Mouse (Mus musculus): ENCODE results near the gene Knstrn. TPM values are rescaled to one million over a fixed set of nuclear protein-coding genes. Genes with fewer than 3 reads are reported as not detected.

Gene Knstrn
- polyA plus RNA-seq, 1 experiment from 2014 or later: 100 TPM

GRCm38 (mm10) chr2:118871032-118871431, 57.2 kb downstream of the Knstrn start:
- Histone ChIP-seq H3K9ac (no peak overlapping the region), H3K27ac (replicated peaks) (no peak overlapping the region), H3K27me3 (replicated peaks) (no peaks in the 10 kb centered on the region), H3K36me3 (peaks cover 56% of the 10 kb centered on the region), H3K4me3 (no peak overlapping the region), H3K4me1 (peaks cover 14% of the 10 kb centered on the region), H3K9me3 (no peaks in the 10 kb centered on the region), H3K4me2 (no peak overlapping the region)
- no peak for ATAC-seq (ENCODE audit: extremely low read depth, insufficient number of reproducible peaks, low FRiP score, low TSS enrichment)
- WGBS: 65% methylated on average over 1 of the region's 1 CpGs

- peaks cover 70% of the 10 kb centered on the region for H3K36me3 ChIP-seq
- peaks cover 14% of the 10 kb centered on the region for H3K4me1 ChIP-seq
- H3K4me3 ChIP-seq: no peak overlapping the region
- H3K9ac ChIP-seq: no peak overlapping the region
- no peak for ATAC-seq (ENCODE audit: extremely low read depth, insufficient number of reproducible peaks, low FRiP score, low TSS enrichment)
- H3K27me3 ChIP-seq (replicated peaks): no peaks in the 10 kb centered on the region
- 84% methylated on average over 5 of the region's 5 CpGs for WGBS
- no peak overlapping the region for H3K4me2 ChIP-seq
- no peak overlapping the region for H3K27ac ChIP-seq (replicated peaks)
- H3K9me3 ChIP-seq: no peaks in the 10 kb centered on the region
These were observed 59.2 kb downstream of the Knstrn start for GRCm38 (mm10) chr2:118873018-118873417.

GRCm38 (mm10) chr2:118873890-118874430, 60.2 kb downstream of the Knstrn start:
- Histone ChIP-seq H3K4me1 (peaks cover 14% of the 10 kb centered on the region), H3K4me3 (no peak overlapping the region), H3K27me3 (replicated peaks) (no peaks in the 10 kb centered on the region), H3K9me3 (no peaks in the 10 kb centered on the region), H3K36me3 (peaks cover 77% of the 10 kb centered on the region), H3K27ac (replicated peaks) (no peak overlapping the region), H3K4me2 (no peak overlapping the region), H3K9ac (no peak overlapping the region)
- WGBS: 80% methylated on average over 6 of the region's 6 CpGs
- ATAC-seq (ENCODE audit: extremely low read depth, insufficient number of reproducible peaks, low FRiP score, low TSS enrichment): no peak

- no peak overlapping the region for H3K4me2 ChIP-seq
- no peak overlapping the region for H3K4me3 ChIP-seq
- H3K9ac ChIP-seq: no peak overlapping the region
- H3K4me1 ChIP-seq: peaks cover 14% of the 10 kb centered on the region
- H3K9me3 ChIP-seq: no peaks in the 10 kb centered on the region
- no peaks in the 10 kb centered on the region for H3K27me3 ChIP-seq (replicated peaks)
- ATAC-seq (ENCODE audit: extremely low read depth, insufficient number of reproducible peaks, low FRiP score, low TSS enrichment): no peak
- no peak overlapping the region for H3K27ac ChIP-seq (replicated peaks)
- 87% methylated on average over 8 of the region's 8 CpGs for WGBS
- H3K36me3 ChIP-seq: peaks cover 66% of the 10 kb centered on the region
These were observed 61.5 kb downstream of the Knstrn start for GRCm38 (mm10) chr2:118875316-118875715.

DNA sequence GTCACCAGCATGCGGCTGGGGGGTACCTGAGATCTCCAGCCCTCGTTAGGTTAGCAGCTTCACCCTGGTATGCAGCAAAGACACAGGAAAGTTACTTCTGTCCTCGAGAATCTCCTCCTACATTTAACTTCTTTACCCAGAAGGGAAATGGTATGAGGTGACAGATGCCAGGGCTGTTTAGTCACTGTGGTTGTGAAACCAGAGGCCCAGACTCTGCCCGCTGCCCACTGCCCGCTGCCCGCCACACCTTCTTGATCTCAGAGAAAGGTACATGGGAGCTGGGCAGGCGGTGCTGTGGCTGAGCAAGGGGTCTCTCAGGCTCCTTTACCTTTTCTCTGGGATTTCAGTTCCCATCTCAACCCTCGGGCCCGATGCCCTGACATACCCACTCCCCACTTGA, 62.6 kb downstream of the Knstrn start:
- Histone ChIP-seq H3K36me3 (peaks cover 66% of the 10 kb centered on the region), H3K27me3 (replicated peaks) (no peaks in the 10 kb centered on the region), H3K9ac (no peak overlapping the region), H3K4me1 (peaks cover 16% of the 10 kb centered on the region), H3K4me2 (no peak overlapping the region), H3K4me3 (no peak overlapping the region), H3K27ac (replicated peaks) (no peak overlapping the region), H3K9me3 (no peaks in the 10 kb centered on the region)
- no peak for ATAC-seq (ENCODE audit: extremely low read depth, insufficient number of reproducible peaks, low FRiP score, low TSS enrichment)
- 88% methylated on average over 9 of the region's 9 CpGs for WGBS

- no peaks in the 10 kb centered on the region for H3K9me3 ChIP-seq
- peaks cover 23% of the 10 kb centered on the region for H3K27me3 ChIP-seq (replicated peaks)
- H3K27ac ChIP-seq (replicated peaks): no peak overlapping the region
- H3K4me3 ChIP-seq: no peak overlapping the region
- H3K4me1 ChIP-seq: peaks cover 22% of the 10 kb centered on the region
- peaks cover 37% of the 10 kb centered on the region for H3K36me3 ChIP-seq
- 67% methylated on average over 4 of the region's 4 CpGs for WGBS
- H3K9ac ChIP-seq: no peak overlapping the region
- H3K4me2 ChIP-seq: no peak overlapping the region
- no peak for ATAC-seq (ENCODE audit: extremely low read depth, insufficient number of reproducible peaks, low FRiP score, low TSS enrichment)
These were observed 67.2 kb downstream of the Knstrn start for GRCm38 (mm10) chr2:118881019-118881418.

- Histone ChIP-seq H3K27ac (replicated peaks) (no peak overlapping the region), H3K4me1 (peaks cover 22% of the 10 kb centered on the region), H3K36me3 (peaks cover 28% of the 10 kb centered on the region), H3K9ac (no peak overlapping the region), H3K9me3 (no peaks in the 10 kb centered on the region), H3K4me3 (no peak overlapping the region), H3K27me3 (replicated peaks) (peaks cover 33% of the 10 kb centered on the region), H3K4me2 (no peak overlapping the region)
- ATAC-seq (ENCODE audit: extremely low read depth, insufficient number of reproducible peaks, low FRiP score, low TSS enrichment): no peak
- WGBS: 64% methylated on average over 5 of the region's 5 CpGs
These were observed 68.2 kb downstream of the Knstrn start for GRCm38 (mm10) chr2:118881956-118882355.

DNA sequence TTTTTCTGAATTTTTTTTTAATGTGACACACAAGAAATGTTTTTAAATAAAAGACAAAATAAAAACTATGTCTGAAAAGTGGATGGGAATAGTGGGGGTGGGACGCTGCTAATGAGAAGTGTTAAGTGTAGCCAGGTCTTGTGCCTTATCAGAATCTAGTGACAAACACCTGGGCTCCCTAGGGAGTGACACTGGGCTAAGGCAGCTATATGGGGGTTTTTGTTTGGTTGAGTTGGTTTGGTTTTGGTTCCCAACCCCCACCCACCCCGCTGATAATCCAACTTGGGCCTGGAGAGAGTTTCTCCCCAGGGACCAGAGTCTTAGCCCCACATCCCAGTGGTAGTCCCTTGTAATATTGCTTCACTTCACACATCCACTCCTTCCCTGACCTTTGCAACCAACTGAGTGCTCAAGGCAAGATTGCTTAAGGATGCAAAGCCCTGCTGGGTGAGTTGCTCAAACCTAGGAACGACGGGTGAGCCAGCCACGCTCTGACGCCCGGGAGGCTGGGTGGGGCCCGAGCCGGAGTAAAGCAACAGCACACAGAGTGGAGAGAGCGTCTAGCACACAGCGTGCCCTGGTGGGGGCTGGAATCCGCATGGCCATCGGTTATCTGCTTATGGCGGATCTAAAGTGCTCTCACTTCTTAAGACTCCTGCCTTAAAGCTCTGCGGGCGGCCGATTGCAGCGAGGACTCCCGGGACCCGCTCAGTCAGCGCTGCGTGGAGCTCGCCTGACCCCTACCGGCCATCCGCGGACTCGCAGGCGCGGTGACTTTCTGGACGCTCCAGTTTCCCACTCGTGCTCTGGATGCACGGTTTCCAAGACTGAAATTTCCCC, 69.3 kb downstream of the Knstrn start:
- peak; percentile 64 for ATAC-seq (ENCODE audit: extremely low read depth, insufficient number of reproducible peaks, low FRiP score, low TSS enrichment)
- H3K9me3 ChIP-seq: no peaks in the 10 kb centered on the region
- WGBS: 3% methylated on average over 32 of the region's 32 CpGs
- H3K9ac ChIP-seq: peak overlapping the region; percentile 76
- H3K36me3 ChIP-seq: peaks cover 18% of the 10 kb centered on the region
- peak overlapping the region; percentile 73 for H3K4me2 ChIP-seq
- H3K27me3 ChIP-seq (replicated peaks): peaks cover 40% of the 10 kb centered on the region
- peaks cover 32% of the 10 kb centered on the region for H3K4me1 ChIP-seq
- H3K27ac ChIP-seq (replicated peaks): no peak overlapping the region
- H3K4me3 ChIP-seq: peak overlapping the region; percentile 47

DNA sequence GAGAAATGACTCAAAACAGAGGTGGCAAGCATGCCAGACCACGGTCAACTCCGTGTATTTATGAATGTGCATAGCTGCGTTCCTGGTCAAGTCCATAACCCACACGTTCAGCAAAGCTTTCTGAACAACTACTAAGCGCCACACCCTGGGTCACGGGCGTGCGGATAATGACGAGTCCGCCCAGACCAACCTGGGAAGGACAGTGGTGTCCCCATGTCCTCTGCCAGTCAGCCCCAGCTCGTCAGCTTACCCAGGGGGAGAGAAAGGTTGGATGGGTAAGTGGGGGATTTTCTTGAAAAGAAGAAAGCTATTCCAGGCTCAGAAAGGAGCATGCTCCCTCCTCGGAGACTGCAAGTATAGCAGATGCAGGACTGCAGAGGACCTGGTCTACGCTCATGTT, 73.6 kb downstream of the Knstrn start:
- peak; percentile 40; the same call in 1 of the 2 replicates for ATAC-seq (ENCODE audit: extremely low read depth, insufficient number of reproducible peaks, low FRiP score, low TSS enrichment)
- Histone ChIP-seq H3K4me3 (peak overlapping the region; percentile 21), H3K4me1 (peaks cover 24% of the 10 kb centered on the region), H3K9ac (peak overlapping the region; percentile 57), H3K36me3 (no peaks in the 10 kb centered on the region), H3K27me3 (replicated peaks) (peaks cover 73% of the 10 kb centered on the region), H3K4me2 (peak overlapping the region; percentile 60), H3K27ac (replicated peaks) (peak overlapping the region; percentile 26), H3K9me3 (no peaks in the 10 kb centered on the region)
- 53% methylated on average over 13 of the region's 13 CpGs for WGBS

GRCm38 (mm10) chr2:118887845-118888548, 74.2 kb downstream of the Knstrn start:
- Histone ChIP-seq H3K4me3 (peak overlapping the region; percentile 21), H3K9ac (peak overlapping the region; percentile 57), H3K27me3 (replicated peaks) (peaks cover 78% of the 10 kb centered on the region), H3K4me2 (peak overlapping the region; percentile 60), H3K27ac (replicated peaks) (peak overlapping the region; percentile 26), H3K9me3 (no peaks in the 10 kb centered on the region), H3K36me3 (no peaks in the 10 kb centered on the region), H3K4me1 (peaks cover 18% of the 10 kb centered on the region)
- ATAC-seq (ENCODE audit: extremely low read depth, insufficient number of reproducible peaks, low FRiP score, low TSS enrichment): peak; percentile 80
- 13% methylated on average over 14 of the region's 14 CpGs for WGBS

GRCm38 (mm10) chr2:118891173-118891572, 77.4 kb downstream of the Knstrn start:
- 85% methylated on average over 4 of the region's 4 CpGs for WGBS
- ATAC-seq (ENCODE audit: extremely low read depth, insufficient number of reproducible peaks, low FRiP score, low TSS enrichment): no peak
- H3K27me3 ChIP-seq (replicated peaks): peaks cover 85% of the 10 kb centered on the region

More at GRCm38 (mm10) chr2:118891173-118891572, 77.4 kb downstream of the Knstrn start:
- Histone ChIP-seq H3K4me2 (no peak overlapping the region), H3K4me3 (no peak overlapping the region), H3K9ac (no peak overlapping the region), H3K4me1 (peaks cover 20% of the 10 kb centered on the region), H3K9me3 (no peaks in the 10 kb centered on the region), H3K27ac (replicated peaks) (no peak overlapping the region), H3K36me3 (no peaks in the 10 kb centered on the region)

Data from heart, embryonic 13.5 days (tissue).